Mouse (Mus musculus): ENCODE results near the gene Treh. TPM values are rescaled to one million over a fixed set of nuclear protein-coding genes. Genes with fewer than 3 reads are reported as not detected.
"Not testable (repeated sequence)": the region's sequence is repeated elsewhere in the genome, so short reads cannot be mapped to it uniquely, and the experiment has no call there.

Treh gene
- polyA plus RNA-seq (2015; fragmentation: Nextera tagmentation; extraction: Ambion mirVana), result not detected in 2 replicates

DNA sequence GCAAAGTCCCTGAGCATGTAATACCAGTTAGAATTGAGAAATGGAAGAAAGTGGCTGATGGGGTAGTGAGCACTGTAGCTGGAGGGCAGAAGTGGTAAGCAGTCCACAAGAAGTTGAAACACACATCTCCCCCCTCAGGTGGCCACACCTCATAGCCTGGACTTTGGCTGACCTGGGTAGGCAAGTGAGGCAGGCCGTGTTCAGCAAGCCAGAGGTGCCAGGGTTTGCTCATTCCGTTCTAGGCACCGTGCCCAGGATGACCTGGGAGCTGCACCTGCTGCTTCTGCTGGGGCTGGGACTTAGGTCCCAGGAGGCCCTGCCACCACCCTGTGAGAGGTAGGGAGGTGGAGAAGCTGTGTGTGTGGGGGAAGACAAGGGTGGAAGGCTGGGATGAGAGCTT lies at the start of gene Treh:
Treh (plus strand) TSS at position 229 of the 400 bp plus-strand sequence.
- no peak within 1 kb of the TSS for H3K27ac ChIP-seq (replicated peaks)
- H3K9me3 ChIP-seq, result no peaks in the 10 kb centered on the region
- H3K36me3 ChIP-seq, result no peaks in the 10 kb centered on the region
- 85% methylated on average over 3 of the region's 3 CpGs for WGBS
- ATAC-seq (ENCODE audit: low read depth), result no peak
- no peak within 1 kb of the TSS for H3K4me3 ChIP-seq
- no peaks in the 10 kb centered on the region for H3K27me3 ChIP-seq
- H3K4me2 ChIP-seq, result no peak within 1 kb of the TSS
- no peak within 1 kb of the TSS for H3K9ac ChIP-seq
- no peaks in the 10 kb centered on the region for H3K4me1 ChIP-seq (replicated peaks)

DNA sequence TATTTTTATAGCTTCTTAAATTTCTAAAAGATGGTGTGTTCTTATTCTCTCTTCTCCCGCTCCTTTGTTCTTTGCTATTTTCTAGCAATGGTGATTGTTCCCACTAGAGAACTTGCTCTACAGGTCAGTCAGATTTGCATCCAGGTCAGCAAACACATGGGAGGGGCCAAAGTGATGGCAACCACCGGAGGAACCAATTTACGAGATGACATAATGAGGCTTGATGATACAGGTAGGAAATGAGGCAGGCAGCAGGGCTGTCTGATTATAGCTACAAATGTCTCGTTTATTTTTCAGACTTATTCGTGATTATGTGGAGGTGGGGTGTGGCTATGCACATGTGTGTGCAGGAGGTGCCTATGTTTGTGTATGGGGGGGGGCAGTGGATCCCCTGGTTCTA lies 48.6 kb upstream of the Treh start:
- H3K27ac ChIP-seq (replicated peaks), result no peak overlapping the region
- 80% methylated on average over 5 of the region's 5 CpGs for WGBS
- peaks cover 82% of the 10 kb centered on the region for H3K36me3 ChIP-seq
- H3K27me3 ChIP-seq, result no peaks in the 10 kb centered on the region
- H3K9ac ChIP-seq, result no peak overlapping the region
- no peaks in the 10 kb centered on the region; the same call in 1 of the 2 replicates for H3K4me1 ChIP-seq (replicated peaks)
- no peak overlapping the region for H3K4me2 ChIP-seq
- H3K9me3 ChIP-seq, result no peaks in the 10 kb centered on the region
- no peak for ATAC-seq (ENCODE audit: low read depth)
- no peak overlapping the region for H3K4me3 ChIP-seq

DNA sequence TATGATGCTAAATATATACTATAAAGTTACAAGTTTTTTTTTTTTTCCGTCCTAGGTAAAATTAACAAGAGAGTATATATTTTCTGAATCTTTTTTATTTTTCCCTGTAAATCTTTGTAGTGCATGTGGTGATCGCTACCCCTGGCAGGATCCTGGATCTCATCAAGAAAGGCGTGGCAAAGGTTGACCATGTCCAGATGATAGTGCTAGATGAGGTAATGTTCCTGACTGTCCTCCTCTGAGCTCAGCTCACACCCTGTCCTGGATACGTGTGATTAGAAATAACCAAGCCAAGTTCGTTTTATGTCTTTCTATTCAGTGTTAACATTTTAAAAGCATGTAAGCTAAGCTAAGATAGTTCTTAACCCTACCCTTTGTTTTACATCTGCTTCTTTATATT lies 46.8 kb upstream of the Treh start:
- no peak overlapping the region for H3K9ac ChIP-seq
- H3K4me2 ChIP-seq, result no peak overlapping the region
- no peak for ATAC-seq (ENCODE audit: low read depth)
- no peaks in the 10 kb centered on the region for H3K9me3 ChIP-seq
- H3K27ac ChIP-seq (replicated peaks), result no peak overlapping the region
- peaks cover 86% of the 10 kb centered on the region for H3K36me3 ChIP-seq
- WGBS, result 91% methylated on average over 5 of the region's 5 CpGs
- no peak overlapping the region for H3K4me3 ChIP-seq
- no peaks in the 10 kb centered on the region for H3K4me1 ChIP-seq (replicated peaks)
- H3K27me3 ChIP-seq, result no peaks in the 10 kb centered on the region

DNA sequence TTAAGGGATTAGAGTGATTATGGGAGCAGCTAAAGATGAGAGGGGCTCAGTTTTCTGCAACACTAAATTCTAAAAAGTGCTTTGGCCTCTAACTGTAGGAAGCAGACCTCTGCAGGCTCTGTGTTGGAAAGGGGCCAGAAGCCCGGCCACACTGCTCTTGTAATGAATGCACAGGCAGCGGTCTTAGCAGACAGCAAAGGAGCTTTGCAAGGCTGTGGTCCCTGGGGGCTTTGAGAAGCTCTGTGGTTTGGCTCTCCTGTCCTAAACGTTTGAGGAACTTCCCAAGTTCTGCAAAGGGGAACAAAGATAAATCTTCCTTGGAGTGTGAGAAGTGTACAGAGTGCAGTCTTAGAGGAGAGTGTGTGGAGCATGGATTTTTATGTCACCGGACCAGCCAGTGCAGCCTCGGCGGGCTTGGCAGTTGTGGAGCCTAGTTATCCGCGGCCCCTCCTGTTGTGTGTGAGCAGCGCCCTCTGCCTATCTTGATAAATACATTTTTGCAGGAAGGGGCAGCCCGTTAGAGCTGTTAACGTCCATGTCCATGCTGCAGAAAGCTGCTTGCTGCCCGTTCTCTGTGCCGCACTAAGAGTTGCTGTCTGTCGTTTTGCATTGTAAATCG lies 35.4 kb upstream of the Treh start:
- H3K9ac ChIP-seq, result no peak overlapping the region
- no peaks in the 10 kb centered on the region for H3K27me3 ChIP-seq
- H3K4me3 ChIP-seq, result no peak overlapping the region
- H3K4me2 ChIP-seq, result no peak overlapping the region
- peaks cover 72% of the 10 kb centered on the region for H3K36me3 ChIP-seq
- no peak for ATAC-seq (ENCODE audit: low read depth)
- 79% methylated on average over 15 of the region's 15 CpGs for WGBS
- H3K27ac ChIP-seq (replicated peaks), result no peak overlapping the region
- no peaks in the 10 kb centered on the region for H3K4me1 ChIP-seq (replicated peaks)
- H3K9me3 ChIP-seq, result no peaks in the 10 kb centered on the region

DNA sequence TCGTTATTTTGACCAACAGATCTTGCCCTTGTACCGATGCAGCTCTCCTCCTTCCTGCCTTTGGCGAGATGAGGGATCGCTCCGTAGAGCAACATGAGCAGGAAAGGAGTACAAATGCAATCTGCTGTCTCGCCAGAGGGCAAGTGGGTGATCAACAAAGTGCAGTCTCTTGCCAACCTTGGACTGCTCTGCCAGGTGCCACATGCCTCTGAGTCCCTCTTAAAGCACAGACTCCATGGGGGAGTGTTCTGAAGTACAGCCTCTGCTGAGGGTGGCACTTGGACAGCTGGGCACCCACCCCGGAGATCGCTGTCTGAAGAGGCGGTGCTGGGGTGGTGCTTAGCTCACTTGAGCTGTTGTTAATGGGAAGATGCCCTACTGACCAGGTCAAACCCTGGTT lies 34.3 kb upstream of the Treh start:
- not testable (repeated sequence) for H3K4me2 ChIP-seq; H3K4me3 ChIP-seq; H3K27ac ChIP-seq (replicated peaks); H3K27me3 ChIP-seq; H3K4me1 ChIP-seq (replicated peaks); ATAC-seq (ENCODE audit: low read depth); H3K9me3 ChIP-seq; H3K9ac ChIP-seq
- peaks cover 62% of the 10 kb centered on the region for H3K36me3 ChIP-seq
- 98% methylated on average over 9 of the region's 9 CpGs for WGBS

DNA sequence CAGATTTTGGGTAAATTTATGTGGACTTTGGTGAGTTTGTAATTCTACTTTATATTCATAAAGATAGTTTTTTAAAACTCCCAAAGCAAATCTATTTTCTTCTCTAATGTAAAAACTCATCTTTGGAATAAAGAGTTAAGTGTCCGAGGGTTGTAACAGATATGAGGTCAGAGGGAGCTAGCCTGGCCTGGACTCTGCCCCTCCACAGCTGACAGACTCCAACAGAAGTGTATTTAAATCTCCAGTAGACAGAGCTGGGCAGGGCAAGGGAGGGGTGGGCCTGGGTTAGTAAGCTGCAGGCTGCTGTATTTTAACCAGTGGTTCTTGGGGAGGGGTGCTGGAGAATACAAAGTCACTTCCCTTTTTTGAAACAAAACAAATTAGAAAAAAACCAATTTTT lies 33.0 kb upstream of the Treh start:
- WGBS, result 91% methylated on average over 1 of the region's 1 CpGs
- H3K27ac ChIP-seq (replicated peaks); H3K9me3 ChIP-seq; ATAC-seq (ENCODE audit: low read depth); H3K4me1 ChIP-seq (replicated peaks); H3K27me3 ChIP-seq; H3K4me2 ChIP-seq; H3K9ac ChIP-seq; H3K4me3 ChIP-seq: not testable (repeated sequence)
- H3K36me3 ChIP-seq, result peaks cover 49% of the 10 kb centered on the region

DNA sequence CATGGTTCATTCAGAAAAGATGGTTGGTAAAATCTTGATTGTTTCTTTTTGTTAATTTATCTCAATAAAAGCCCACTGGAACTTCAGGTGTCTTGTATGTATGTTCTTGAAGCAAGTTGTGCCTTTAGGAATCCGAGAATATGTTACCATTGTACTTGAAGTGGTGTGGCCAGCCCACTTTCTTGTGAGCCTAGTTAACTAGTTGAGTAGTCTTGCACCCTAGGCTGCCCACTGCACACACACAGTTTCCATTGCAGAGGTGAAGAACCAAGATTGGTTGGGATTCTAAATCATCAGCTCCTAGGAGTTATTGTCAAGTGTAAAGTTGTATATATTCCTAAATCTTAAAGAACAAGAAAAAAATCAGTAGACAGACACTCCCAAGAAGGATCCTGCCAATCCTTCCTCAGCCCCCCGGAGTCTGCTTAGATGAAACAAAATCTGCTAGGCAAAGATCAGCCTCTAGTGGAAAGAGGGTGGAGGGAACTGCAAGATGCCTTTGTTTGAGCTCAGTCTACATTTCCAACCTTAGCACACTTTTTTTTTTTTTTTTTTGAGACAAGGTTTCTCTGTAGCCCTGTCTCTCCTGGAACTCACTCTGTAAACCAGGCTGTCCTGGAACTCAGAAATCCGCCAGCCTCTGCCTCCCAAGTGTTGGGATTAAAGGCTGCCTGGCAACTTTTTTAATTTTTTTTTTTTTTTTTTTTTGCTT lies 32.2 kb upstream of the Treh start:
- Histone ChIP-seq H3K9me3 (no peaks in the 10 kb centered on the region), H3K27me3 (no peaks in the 10 kb centered on the region), H3K4me3 (no peak overlapping the region), H3K27ac (replicated peaks) (no peak overlapping the region), H3K9ac (no peak overlapping the region), H3K36me3 (peaks cover 42% of the 10 kb centered on the region), H3K4me1 (replicated peaks) (no peaks in the 10 kb centered on the region), H3K4me2 (no peak overlapping the region)
- no peak for ATAC-seq (ENCODE audit: low read depth)
- WGBS, result 94% methylated on average over 3 of the region's 3 CpGs

DNA sequence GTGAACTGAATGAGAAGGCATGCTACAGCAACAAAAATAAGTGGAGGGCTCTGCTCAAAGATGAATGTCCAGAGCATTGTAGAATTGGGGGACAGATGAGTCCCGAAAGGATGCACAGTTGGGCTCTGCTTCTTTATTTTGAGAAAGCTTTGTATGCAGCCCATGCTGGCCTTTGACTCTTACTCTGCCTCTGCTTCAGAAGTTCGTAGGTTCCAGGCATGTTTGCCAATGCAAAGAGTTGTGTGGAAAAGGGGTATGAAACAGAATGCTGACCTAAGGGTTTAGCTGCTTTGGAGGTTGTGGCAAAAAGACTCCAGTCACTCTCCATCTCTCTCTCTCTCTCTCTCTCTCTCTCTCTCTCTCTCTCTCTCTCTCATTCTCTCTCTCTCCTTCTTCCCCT lies 31.4 kb upstream of the Treh start:
- no peak overlapping the region for H3K27ac ChIP-seq (replicated peaks)
- no peak for ATAC-seq (ENCODE audit: low read depth)
- no peaks in the 10 kb centered on the region for H3K27me3 ChIP-seq
- H3K4me2 ChIP-seq, result no peak overlapping the region
- H3K4me3 ChIP-seq, result no peak overlapping the region
- no peak overlapping the region for H3K9ac ChIP-seq
- WGBS, result 96% methylated on average over 2 of the region's 2 CpGs
- no peaks in the 10 kb centered on the region for H3K9me3 ChIP-seq
- H3K36me3 ChIP-seq, result peaks cover 34% of the 10 kb centered on the region
- H3K4me1 ChIP-seq (replicated peaks), result no peaks in the 10 kb centered on the region

DNA sequence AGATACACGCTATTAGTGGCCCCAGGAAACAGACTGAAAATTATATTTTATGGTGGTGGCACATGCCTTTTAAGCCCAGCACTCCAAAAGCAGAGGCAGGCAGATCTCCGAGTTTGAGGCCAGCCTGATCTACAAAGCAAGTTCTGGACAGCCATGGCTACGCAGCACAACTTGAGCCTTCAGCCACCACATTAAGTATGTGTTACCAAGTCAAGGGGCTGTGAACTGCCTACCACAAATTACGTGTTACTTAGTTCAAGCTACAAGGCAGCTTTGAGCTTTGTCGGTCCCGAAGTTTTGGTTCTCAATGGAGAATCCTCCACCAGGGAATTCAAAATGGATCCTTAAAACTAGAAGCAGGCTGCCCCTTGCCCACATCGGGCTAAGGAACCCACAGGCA lies 29.9 kb upstream of the Treh start:
- 95% methylated on average over 7 of the region's 7 CpGs for WGBS
- Histone ChIP-seq H3K4me1 (replicated peaks) (no peaks in the 10 kb centered on the region), H3K4me3 (no peak overlapping the region), H3K9ac (no peak overlapping the region), H3K36me3 (peaks cover 20% of the 10 kb centered on the region), H3K27me3 (no peaks in the 10 kb centered on the region), H3K27ac (replicated peaks) (no peak overlapping the region), H3K9me3 (no peaks in the 10 kb centered on the region), H3K4me2 (no peak overlapping the region)
- no peak for ATAC-seq (ENCODE audit: low read depth)

DNA sequence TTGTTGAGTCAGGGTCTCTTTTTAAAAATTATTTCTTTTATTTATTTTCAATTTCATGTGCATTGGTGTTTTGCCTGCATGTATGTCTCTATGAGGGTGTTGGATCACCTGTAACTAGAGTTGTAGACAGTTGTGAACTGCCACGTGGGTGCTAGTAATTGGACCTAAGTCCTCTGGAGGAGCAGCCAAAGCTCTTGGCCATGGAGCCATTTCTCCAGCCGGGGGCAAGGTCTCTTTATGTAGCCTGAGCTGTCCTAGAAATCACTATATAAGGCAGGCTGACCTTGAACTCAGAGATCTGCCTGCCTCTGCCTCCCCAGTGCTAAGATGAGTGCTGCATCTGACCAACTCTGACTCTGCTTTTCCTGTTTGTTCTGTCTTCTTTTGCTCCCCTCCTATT lies 28.8 kb upstream of the Treh start:
- Histone ChIP-seq H3K9me3 (no peaks in the 10 kb centered on the region), H3K27me3 (no peaks in the 10 kb centered on the region), H3K9ac (no peak overlapping the region), H3K27ac (replicated peaks) (no peak overlapping the region), H3K36me3 (peaks cover 11% of the 10 kb centered on the region; the same call in 1 of the 2 replicates), H3K4me2 (no peak overlapping the region), H3K4me1 (replicated peaks) (no peaks in the 10 kb centered on the region), H3K4me3 (no peak overlapping the region)
- ATAC-seq (ENCODE audit: low read depth), result no peak
- WGBS, result 89% methylated on average over 2 of the region's 2 CpGs

DNA sequence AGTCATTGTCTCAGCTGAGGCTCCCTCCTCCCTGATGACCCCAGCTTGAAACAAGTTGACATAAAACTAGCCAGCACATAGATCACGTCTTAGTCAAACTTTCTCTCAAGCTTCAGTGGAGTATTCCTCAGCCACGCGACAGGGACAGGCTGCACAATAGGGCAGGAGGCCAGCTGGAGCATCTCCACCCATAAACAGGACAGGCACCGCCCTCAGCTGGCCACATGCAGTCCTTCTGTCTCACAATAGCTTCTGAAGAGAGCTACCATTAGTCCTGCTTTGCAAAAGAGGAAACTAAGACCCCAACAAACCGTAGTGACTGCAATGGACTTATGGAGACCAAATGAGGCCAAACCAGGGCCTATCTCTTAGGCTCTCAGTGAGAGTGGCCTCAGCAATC lies 27.6 kb upstream of the Treh start:
- Histone ChIP-seq H3K36me3 (peaks cover 3% of the 10 kb centered on the region; the same call in 1 of the 2 replicates), H3K4me1 (replicated peaks) (no peaks in the 10 kb centered on the region), H3K27ac (replicated peaks) (no peak overlapping the region), H3K9me3 (no peaks in the 10 kb centered on the region), H3K27me3 (no peaks in the 10 kb centered on the region), H3K9ac (no peak overlapping the region), H3K4me3 (no peak overlapping the region), H3K4me2 (no peak overlapping the region)
- ATAC-seq (ENCODE audit: low read depth), result no peak
- 64% methylated on average over 5 of the region's 5 CpGs for WGBS

DNA sequence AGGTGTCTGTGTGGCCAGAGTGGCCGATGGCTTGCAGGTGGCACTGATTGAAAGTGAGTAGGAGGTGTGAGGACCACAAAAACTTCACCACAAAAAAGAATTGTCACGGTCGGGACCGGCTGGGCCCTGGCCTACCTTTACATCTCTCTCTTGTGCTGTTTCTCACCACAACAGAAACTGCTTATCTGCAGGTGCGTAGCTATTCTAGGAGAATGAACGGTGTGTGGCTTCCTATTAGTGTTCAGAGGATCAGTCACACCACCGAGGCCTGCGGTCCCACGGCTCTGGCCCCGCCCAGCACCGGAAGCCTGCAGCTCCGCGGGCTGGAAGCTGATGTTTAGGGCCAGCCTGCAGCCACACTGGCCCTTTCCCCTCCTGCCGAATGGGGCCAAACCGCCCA lies 27.1 kb upstream of the Treh start:
- no peak overlapping the region for H3K9ac ChIP-seq
- ATAC-seq (ENCODE audit: low read depth), result no peak
- H3K9me3 ChIP-seq, result no peaks in the 10 kb centered on the region
- no peak overlapping the region for H3K4me3 ChIP-seq
- H3K27me3 ChIP-seq, result no peaks in the 10 kb centered on the region
- H3K36me3 ChIP-seq, result peaks cover 3% of the 10 kb centered on the region; the same call in 1 of the 2 replicates
- H3K4me2 ChIP-seq, result no peak overlapping the region
- WGBS, result 70% methylated on average over 15 of the region's 15 CpGs
- H3K4me1 ChIP-seq (replicated peaks), result no peaks in the 10 kb centered on the region
- H3K27ac ChIP-seq (replicated peaks), result no peak overlapping the region

DNA sequence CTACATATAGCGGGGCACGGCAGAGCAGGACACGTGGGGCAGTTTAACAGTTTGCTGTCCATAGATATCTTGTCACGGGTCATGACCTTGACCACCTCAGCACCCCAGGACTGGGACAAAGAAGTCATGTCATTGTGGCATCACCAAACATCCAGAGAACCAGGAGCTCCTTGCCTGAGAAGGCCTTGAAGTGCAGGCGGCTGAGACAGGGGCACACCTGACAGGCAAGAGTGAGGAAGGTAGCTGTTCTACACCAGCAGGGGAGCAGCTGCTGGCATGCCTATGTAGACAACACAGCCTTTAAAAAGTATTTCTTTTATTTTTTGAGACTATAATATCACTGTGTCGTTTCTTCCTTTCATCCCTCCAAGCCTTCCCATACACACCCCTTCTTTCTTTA lies 26.7 kb upstream of the Treh start:
- no peak for ATAC-seq (ENCODE audit: low read depth)
- H3K36me3 ChIP-seq, result peaks cover 2% of the 10 kb centered on the region; the same call in 1 of the 2 replicates
- no peaks in the 10 kb centered on the region for H3K9me3 ChIP-seq
- 85% methylated on average over 6 of the region's 6 CpGs for WGBS
- no peaks in the 10 kb centered on the region for H3K4me1 ChIP-seq (replicated peaks)
- no peak overlapping the region for H3K27ac ChIP-seq (replicated peaks)
- H3K27me3 ChIP-seq, result no peaks in the 10 kb centered on the region
- no peak overlapping the region for H3K4me3 ChIP-seq
- H3K9ac ChIP-seq, result no peak overlapping the region
- no peak overlapping the region for H3K4me2 ChIP-seq

Data from neural tube, embryonic 13.5 days (tissue).